Mouse (Mus musculus) liver, postnatal 0 days (tissue): Measurements from ENCODE around the gene Gcdh. TPM values are rescaled to one million over a fixed set of nuclear protein-coding genes. Genes with fewer than 3 reads are reported as not detected.

Experiments used
- ATAC-seq: fragments of 200-750 bp; cut with Nextera tagmentation; 2 replicates; pipeline ENCODE4 v1.8.0; 2017; ENCODE audit warnings: mild to moderate bottlenecking, moderate library complexity
- DNase-seq: peaks from one replicate; pipeline ENCODE4 v3.0.0-alpha.2; 2016
- H3K27ac ChIP-seq: fragments of 300-500 bp; sonication (generic); 2 replicates; pipeline ENCODE4 v1.5.1; 2014; ENCODE audit warnings: antibody characterized with exemption, moderate library complexity, mild to moderate bottlenecking, low read depth
- H3K27me3 ChIP-seq: fragments of 300-500 bp; sonication (generic); 2 replicates; pipeline ENCODE4 v1.6.1; 2014; ENCODE audit warnings: low read length, control low read depth, mixed read lengths; ENCODE audit not compliant: insufficient read depth
- H3K36me3 ChIP-seq: fragments of 300-500 bp; sonication (generic); replicated peaks from 2 replicates; pipeline ENCODE4 v1.6.1; 2014; ENCODE audit warnings: mild to moderate bottlenecking, control low read depth, low read length, moderate library complexity, mixed read lengths; ENCODE audit not compliant: insufficient read depth
- H3K4me1 ChIP-seq: fragments of 300-500 bp; sonication (generic); 2 replicates; pipeline ENCODE4 v1.6.1; 2014; ENCODE audit warnings: antibody characterized with exemption, mild to moderate bottlenecking, control low read depth; ENCODE audit not compliant: insufficient read depth
- H3K4me2 ChIP-seq: fragments of 300-500 bp; sonication (generic); 2 replicates; pipeline ENCODE4 v1.6.1; 2014; ENCODE audit warnings: low read depth, mild to moderate bottlenecking, low read length, moderate library complexity, mixed read lengths
- H3K4me3 ChIP-seq: fragments of 300-500 bp; sonication (generic); 2 replicates; pipeline ENCODE4 v1.5.1; 2014; ENCODE audit warnings: low read depth, low read length
- H3K9ac ChIP-seq: fragments of 300-500 bp; sonication (generic); replicated peaks from 2 replicates; pipeline ENCODE4 v1.6.1; 2014; ENCODE audit warnings: mild to moderate bottlenecking, moderate library complexity
- H3K9me3 ChIP-seq: fragments of 300-500 bp; sonication (generic); 2 replicates; pipeline ENCODE4 v1.6.1; 2016; ENCODE audit warnings: mild to moderate bottlenecking, control low read depth, low read length, mixed read lengths
- CTCF ChIP-seq: sonication (generic); IDR thresholded peaks from 2 replicates; pipeline ENCODE4 v1.5.1; 2016; ENCODE audit warnings: antibody characterized with exemption, low read depth
- EP300 ChIP-seq: IDR thresholded peaks from 2 replicates; pipeline ENCODE4 v1.6.1; 2016; ENCODE audit warnings: antibody characterized with exemption, low read depth, mild to moderate bottlenecking
- WGBS: fragments of 180-500 bp; shearing (Covaris S2); extraction: QIAGEN DNeasy Blood & Tissue Kit; methylation state at CpG from one replicate; pipeline ENCODE4 v1.1.7; 2014; ENCODE audit not compliant: insufficient replicate concordance; 5-methylcytosine and 5-hydroxymethylcytosine counted together
- polyA plus RNA-seq: library from polyadenylated mRNA; unstranded; fragments of >200 nt; fragmentation: Nextera tagmentation; extraction: Ambion mirVana; gene quantifications from 2 replicates; pipeline ENCODE4 v1.2.1, GENCODE M21; 2015

The Gcdh gene
- polyA plus RNA-seq, 1 experiment from 2014 or later, result 139 TPM

GRCm38 (mm10) chr8:84872309-84872965 is 21.3 kb downstream of the Gcdh start:
- Histone ChIP-seq H3K36me3 (peaks cover 20% of the 10 kb centered on the region), H3K4me2 (peak overlapping the region; percentile 99), H3K9ac (peak overlapping the region; percentile 62), H3K4me1 (peaks cover 27% of the 10 kb centered on the region), H3K27ac (peak overlapping the region; percentile 73), H3K27me3 (no peaks in the 10 kb centered on the region), H3K9me3 (no peaks in the 10 kb centered on the region), H3K4me3 (peak overlapping the region; percentile 52)
- DNase-seq (peak; percentile 68), ATAC-seq (peak; percentile 63)
- 3% methylated on average over 50 of the region's 54 CpGs for WGBS
- TF ChIP-seq EP300 (no peak), CTCF (no peak)

GRCm38 (mm10) chr8:84871376-84872308 is 22.1 kb downstream of the Gcdh start, which contains the start of gene Syce2:
Gene Syce2, plus strand, starts transcription at chr8:84872111.
- peak within 1 kb of the TSS; percentile 62 for H3K9ac ChIP-seq

GRCm38 (mm10) chr8:84856864-84857441 is 36.8 kb downstream of the Gcdh start, which contains the start of gene Farsa:
Gene Farsa, plus strand, starts transcription at chr8:84856989.
- no peaks in the 10 kb centered on the region for H3K9me3 ChIP-seq
- H3K27me3 ChIP-seq, result no peaks in the 10 kb centered on the region
- H3K4me3 ChIP-seq, result peak within 1 kb of the TSS; percentile 89
- DNase-seq, result peak; percentile 94
- 1% methylated on average over 39 of the region's 39 CpGs for WGBS
- peak within 1 kb of the TSS; percentile 83 for H3K9ac ChIP-seq
- H3K36me3 ChIP-seq, result peaks cover 26% of the 10 kb centered on the region
- no peak for TF ChIP-seq CTCF
- TF ChIP-seq EP300, result no peak
- H3K27ac ChIP-seq, result peak within 1 kb of the TSS; percentile 92
- peaks cover 14% of the 10 kb centered on the region for H3K4me1 ChIP-seq
- ATAC-seq, result peak; percentile 96
- peak within 1 kb of the TSS; percentile 87 for H3K4me2 ChIP-seq

More at GRCm38 (mm10) chr8:84871376-84872308, 22.1 kb downstream of the Gcdh start, which contains the start of gene Syce2:
- ATAC-seq (peak; percentile 84), DNase-seq (peak; percentile 93)
- TF ChIP-seq EP300 (0 out of 2 replicates have a peak, but pooled peaks have one; percentile 23), CTCF (peak; percentile 75)
- WGBS, result 8% methylated on average over 40 of the region's 46 CpGs
- H3K27me3 ChIP-seq, result no peaks in the 10 kb centered on the region
- peak within 1 kb of the TSS; percentile 73 for H3K27ac ChIP-seq
- H3K4me2 ChIP-seq, result peak within 1 kb of the TSS; percentile 99
- no peaks in the 10 kb centered on the region for H3K9me3 ChIP-seq
- peaks cover 27% of the 10 kb centered on the region for H3K4me1 ChIP-seq
- peaks cover 28% of the 10 kb centered on the region for H3K36me3 ChIP-seq
- H3K4me3 ChIP-seq, result peak within 1 kb of the TSS; percentile 52

- Histone ChIP-seq H3K27ac (no peak overlapping the region), H3K4me3 (peak overlapping the region; percentile 89; the same call in 1 of the 2 replicates), H3K36me3 (peaks cover 21% of the 10 kb centered on the region), H3K9ac (no peak overlapping the region), H3K9me3 (no peaks in the 10 kb centered on the region), H3K27me3 (no peaks in the 10 kb centered on the region), H3K4me1 (peaks cover 14% of the 10 kb centered on the region), H3K4me2 (peak overlapping the region; percentile 87; the same call in 1 of the 2 replicates)
- TF ChIP-seq CTCF (no peak), EP300 (no peak)
- ATAC-seq, result no peak
- WGBS, result 90% methylated on average over 3 of the region's 3 CpGs
- no peak for DNase-seq
These were observed 37.3 kb downstream of the Gcdh start for GRCm38 (mm10) chr8:84856434-84856833.

- DNase-seq (no peak), ATAC-seq (no peak)
- Histone ChIP-seq H3K9ac (peak overlapping the region; percentile 62), H3K27me3 (no peaks in the 10 kb centered on the region), H3K36me3 (peaks cover 25% of the 10 kb centered on the region), H3K27ac (peak overlapping the region; percentile 90), H3K9me3 (no peaks in the 10 kb centered on the region), H3K4me3 (peak overlapping the region; percentile 71), H3K4me1 (peaks cover 28% of the 10 kb centered on the region), H3K4me2 (peak overlapping the region; percentile 88)
- 15% methylated on average over 6 of the region's 6 CpGs for WGBS
- TF ChIP-seq CTCF (no peak), EP300 (peak; percentile 66; the same call in 1 of the 2 replicates)
These were observed 45.9 kb downstream of the Gcdh start for GRCm38 (mm10) chr8:84847684-84848435.
